Mouse (Mus musculus): Measurements from ENCODE around the gene Vgll1.

Vgll1 gene

DNA sequence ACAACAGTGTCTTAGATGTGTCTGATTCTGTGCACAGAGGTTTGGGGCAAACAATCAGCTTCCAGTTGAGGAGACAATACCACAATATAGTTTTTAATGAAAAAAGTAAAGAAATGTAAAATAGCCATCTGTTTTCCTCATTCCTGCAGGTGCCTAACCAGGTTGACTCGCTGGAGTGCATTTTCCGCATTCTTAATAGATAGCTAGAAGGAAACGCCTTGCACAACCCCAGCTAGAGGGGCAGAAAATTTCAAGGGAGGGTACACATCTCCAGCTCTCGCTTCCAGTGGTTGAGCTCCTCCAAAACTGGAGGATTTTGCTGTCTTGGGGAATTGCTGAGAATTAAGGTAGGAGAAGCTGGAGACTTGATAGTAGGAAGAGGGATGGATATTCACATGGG lies at the start of gene Vgll1:
Gene Vgll1 (plus strand): TSS at position 301 of the 400 bp plus-strand sequence.
- no peak for DNase-seq (ENCODE audit: low spot score in 2 of 2)

DNA sequence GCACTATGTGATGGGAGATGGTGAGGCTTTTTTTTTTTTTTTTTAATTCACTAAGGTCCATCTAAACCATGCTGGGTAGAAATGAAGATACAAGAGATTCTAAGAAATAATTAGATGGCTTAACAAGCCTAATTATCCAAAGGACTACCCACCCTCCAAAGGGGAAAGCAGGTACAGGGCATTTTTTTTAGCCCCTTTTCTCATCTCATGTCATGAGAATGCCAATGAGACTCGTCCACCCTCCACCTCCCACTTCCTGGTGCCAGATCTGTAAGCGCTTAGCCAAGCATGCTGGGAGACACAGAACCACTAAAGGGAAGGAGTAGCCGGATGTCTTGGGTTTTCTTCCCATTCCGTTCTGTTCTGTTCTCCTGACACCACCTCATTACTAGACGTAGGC lies 45.1 kb upstream of the Vgll1 start, which contains the start of gene Brs3:
Gene Brs3 (plus strand): TSS at position 301 of the 400 bp plus-strand sequence.
- no peak for DNase-seq (ENCODE audit: low spot score in 2 of 2)

DNA sequence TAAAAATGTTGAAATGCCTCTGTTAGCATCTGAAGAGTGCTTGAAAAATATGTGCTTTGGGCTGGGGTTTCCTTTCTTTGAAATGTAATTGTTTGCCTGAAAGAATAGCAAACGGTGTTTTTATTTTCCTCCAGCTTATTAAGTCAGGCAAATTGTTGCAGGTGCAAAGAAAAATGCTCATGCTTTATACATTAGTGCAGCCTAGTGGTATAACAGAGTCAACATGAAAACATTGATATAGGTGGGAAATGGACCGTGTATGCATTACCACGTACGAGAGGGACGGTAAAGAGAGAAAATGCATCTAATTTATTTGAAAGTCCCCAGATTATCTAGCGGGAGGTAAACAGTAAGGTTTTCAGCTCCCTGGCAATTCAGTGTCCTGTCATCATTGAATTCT lies 44.0 kb upstream of the Vgll1 start:
- DNase-seq (ENCODE audit: low spot score in 2 of 2), result no peak

DNA sequence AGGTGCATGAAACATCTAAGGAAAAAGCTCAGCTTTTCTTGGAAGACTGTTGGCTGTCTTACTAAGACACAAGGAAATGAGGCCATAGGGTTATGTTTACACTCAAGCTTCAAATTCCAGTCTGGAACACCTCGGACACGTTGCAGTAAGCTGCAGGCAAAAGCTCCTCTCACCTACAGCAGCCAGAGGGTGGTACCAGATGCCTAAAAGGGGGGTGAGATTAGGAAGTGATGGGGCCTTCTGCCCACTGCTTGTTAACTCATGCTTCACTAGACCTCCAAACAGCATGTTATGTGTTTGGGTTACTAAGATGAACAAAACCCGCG lies 35.1 kb upstream of the Vgll1 start:
- peak; percentile 42 to 67 for DNase-seq (ENCODE audit: low spot score in 2 of 2)

DNA sequence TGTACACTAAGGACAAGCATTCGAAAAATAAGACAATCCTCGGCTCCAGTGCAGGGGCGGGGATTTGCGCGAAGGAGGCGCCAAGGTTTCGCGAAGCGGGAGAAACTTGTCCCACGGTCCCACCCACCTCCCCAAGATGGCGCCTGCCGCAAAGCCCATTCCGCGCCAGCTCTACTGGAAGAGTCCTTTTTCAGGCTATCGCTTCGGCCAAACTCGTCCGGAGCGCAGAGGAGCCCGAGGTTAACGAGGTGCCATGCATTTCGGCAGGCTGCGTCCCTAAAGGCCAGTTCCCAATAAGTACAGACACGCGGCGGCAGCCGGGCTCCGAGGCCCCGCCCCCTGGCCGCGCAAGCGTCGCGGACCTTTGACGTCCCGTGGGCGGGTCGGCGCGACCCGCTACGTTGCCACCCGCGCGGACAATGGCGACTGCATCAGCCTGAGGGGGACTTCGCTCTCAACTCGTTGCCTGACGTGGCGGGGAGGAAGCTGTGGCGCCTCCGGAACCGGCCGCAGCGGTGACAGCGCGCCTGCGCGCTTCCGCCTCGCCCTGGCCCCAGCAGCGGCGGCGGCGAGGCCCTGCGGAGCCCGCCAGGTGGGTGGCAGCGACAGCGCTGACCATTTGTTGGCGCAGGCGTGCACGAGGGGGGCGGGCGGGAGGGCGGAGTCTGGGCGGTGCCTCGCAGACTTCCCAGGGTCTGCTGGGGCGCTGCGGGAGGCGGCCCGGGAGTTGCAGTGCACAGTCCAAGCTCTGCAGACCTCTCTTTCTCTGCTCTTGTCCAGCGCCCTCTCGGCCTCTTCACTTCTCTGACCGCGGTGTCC lies 34.5 kb upstream of the Vgll1 start, which contains the start of gene Htatsf1:
Gene Htatsf1 (plus strand): TSS at position 410 of the 819 bp plus-strand sequence.
- peak; percentile 52 to 69 for DNase-seq (ENCODE audit: low spot score in 2 of 2)

DNA sequence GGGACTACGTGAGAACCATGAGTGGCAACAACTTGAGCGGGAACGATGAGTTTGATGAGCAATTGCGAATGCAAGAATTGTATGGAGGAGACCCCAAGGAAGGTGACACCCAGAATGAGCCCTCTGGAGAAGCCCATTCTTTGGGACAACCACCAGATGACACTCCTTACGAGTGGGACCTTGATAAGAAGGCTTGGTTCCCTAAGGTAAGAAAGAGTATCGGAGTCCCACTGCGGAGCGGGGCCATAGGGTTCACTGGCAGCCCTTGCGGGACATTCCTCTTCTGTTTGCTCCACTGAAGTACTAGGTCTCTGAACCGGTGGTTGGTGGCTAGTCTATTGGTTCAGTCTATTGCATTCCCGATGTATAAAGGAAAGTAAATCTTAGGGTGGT lies 33.9 kb upstream of the Vgll1 start:
- DNase-seq (ENCODE audit: low spot score in 2 of 2), result peak in 1 of 2 experiments; percentile 1

DNA sequence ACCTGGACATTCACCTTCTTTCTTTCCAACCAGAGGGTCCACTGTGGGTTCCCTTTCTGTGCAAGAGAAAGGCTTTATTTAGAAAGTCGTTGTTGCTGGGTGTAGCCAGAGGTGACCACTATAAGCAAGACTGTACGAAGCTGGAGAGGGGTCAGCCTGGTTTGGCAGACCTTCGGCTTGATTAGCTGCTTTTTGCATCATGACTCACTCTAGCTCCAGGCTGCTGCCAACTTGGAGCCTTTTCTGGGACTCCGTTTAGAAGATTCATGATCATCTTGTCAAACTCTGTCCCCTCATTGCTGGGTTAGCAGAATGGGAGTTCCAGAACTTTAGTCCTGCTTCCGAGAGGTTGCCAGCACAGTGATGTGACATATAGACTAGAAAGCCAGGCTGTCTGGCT lies 6.4 kb upstream of the Vgll1 start:
- no peak for DNase-seq (ENCODE audit: low spot score in 2 of 2)

DNA sequence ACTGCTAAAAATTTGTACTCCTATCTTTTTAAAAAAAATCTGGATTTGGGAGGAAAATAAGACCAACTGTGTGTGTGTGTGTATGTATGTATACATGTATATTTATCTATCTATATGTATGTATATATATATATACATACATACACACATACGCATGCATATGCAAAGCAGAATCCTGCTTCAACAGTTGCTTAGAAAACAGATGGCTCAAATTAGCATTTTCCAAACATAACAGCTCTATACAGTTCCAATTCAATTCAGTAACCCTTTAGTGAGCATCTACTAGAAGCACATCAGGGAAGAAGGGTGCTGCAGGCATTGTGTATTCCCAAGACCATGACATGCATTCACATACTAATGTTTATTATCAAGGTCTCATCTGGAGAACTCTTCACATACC lies 15.5 kb downstream of the Vgll1 start:
- no peak for DNase-seq (ENCODE audit: low spot score in 2 of 2)

DNA sequence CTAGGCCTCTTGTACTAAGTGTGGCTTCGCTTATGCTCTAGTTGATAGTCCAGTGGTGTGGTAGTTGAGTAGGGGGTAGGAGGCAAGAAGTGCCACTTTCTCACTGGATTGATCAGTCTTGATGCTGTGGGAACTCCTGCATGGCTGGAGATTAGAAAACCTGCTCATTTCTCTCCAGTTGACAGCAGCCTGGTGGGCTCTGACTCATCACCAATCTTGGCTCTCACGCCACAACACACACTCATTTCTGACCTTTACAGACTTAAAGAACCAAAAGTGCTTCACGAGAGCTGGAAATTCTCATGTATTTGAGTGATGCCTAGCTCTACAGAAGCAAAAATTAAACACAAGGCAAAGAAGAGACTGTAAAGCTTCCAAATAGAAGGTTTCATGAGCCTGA lies 19.1 kb downstream of the Vgll1 start:
- no peak for DNase-seq (ENCODE audit: low spot score in 2 of 2)

DNA sequence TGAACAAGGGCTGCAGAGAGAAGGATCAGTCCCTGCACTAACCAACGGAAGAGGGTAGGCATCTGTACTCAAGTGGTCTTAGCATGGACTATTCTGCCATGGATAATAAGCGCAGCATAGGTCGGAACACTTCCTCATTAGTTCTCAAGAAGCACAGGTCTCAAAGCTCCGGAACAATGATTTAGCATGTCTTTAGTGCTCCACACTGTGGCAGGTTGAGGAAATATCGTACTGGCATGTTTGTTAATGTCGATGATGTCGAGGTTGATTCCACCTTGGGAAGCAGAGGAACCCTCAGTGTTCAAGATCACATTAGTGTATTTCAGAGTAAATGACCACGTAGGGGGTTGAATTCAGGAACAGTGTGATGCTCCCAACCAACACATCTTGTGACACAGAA lies 30.2 kb downstream of the Vgll1 start:
- no peak for DNase-seq (ENCODE audit: low spot score in 2 of 2)

DNA sequence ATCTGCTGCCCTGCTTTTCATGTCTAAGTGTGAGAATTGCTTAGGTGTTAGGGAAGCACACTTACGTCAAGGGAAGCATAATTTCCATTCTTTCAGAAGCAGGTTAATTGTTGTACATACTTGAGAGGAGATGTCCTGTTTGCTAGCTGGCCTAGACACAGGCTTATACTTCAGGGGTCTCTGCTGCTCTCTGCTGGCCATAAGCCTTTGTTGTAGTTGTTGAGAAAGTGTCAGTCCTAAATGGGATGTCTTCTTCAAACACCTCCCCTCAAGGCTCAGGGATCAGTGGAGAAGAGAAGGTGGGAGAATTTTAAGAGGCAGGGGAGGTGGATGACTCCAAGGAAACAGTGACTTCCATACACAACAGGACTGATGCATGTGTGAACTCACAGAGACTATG lies 32.9 kb downstream of the Vgll1 start:
- no peak for DNase-seq (ENCODE audit: low spot score in 2 of 2)

DNA sequence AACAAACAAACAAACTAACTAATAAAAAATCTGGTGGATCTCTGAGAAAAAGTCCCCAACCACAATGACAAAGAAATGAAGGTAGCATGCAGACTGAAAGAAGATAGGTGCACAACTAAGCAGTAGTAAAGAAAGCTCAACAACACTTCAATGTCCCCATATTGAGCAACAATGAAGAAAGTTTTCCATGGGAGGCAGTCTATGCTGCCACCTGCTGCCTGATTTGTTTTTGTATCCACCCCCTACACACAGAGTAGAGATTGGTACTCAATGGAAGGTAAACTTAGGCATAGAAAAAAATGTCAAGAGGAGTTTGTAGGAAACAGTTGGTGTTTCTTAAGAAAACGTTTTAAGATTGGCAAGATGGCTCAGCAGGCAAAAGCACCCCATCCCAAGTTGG lies 42.7 kb downstream of the Vgll1 start:
- no peak for DNase-seq (ENCODE audit: low spot score in 2 of 2)

DNA sequence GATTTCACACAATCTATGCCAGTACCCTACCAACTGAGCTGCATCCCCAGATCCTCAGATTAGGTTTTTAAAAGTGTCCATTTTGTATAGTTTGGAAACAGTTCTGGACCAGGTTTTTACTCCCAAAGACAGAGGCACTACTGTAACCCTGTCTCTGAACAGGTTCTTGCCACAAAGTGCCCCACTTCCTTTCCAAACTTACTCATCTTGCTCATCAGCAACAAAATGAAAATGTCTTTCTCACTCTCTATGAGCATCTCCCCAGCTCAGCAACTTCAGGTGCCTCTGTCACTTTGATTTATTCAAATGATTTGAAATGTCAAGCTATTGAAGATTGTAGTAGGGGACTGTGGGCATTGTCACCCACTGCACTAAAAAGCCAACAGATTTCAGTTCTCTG lies 49.7 kb downstream of the Vgll1 start:
- no peak for DNase-seq (ENCODE audit: low spot score in 2 of 2)

DNA sequence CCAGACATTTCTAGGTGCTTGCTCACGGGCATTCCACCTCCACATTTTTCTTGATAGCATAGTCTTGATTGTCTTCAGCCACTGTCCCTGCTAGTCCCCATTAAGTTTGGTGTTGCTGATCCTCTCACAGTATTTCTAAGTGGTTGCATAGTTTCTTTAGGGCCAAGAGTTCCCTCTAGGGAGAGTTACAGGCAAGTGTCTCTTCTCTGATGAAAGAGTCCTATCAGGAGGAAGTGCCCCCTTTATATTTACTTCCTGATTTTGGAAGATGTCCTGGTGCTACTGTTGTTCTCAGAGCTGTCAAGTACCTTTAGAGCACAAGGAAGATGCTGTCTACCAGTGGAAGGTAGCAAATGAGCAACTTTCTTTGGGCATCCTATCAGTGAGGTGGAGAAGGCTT lies 65.6 kb downstream of the Vgll1 start:
- DNase-seq (ENCODE audit: low spot score in 2 of 2), result no peak

Data from left cerebral cortex, adult 9 months (tissue).